Mouse (Mus musculus) layer of hippocampus, postnatal 10 days (tissue): ENCODE data around the gene Efcc1. TPM values are rescaled to one million over a fixed set of nuclear protein-coding genes. Genes with fewer than 3 reads are reported as not detected.
A peak's percentile ranks its signal among the peaks of the same experiment; 100 is the strongest.

ENCODE experiments used
- DNase-seq, 2 experiments: peaks; one replicate each; pipeline ENCODE4 v3.0.0; 2021; ENCODE audit warnings: low spot score in 2 of 2
- long read RNA-seq: library from polyadenylated mRNA; stranded (forward); transcript quantifications from one replicate; pipeline ENCODE4 v2.0.0, GENCODE M21; 2023
- total RNA-seq, 2 experiments: library from RNA; stranded (reverse); gene quantifications; 2 replicates each; pipeline ENCODE4 v1.2.3; 2021

The Efcc1 gene
- 1 to 10 TPM; 3.6 to 7.4 TPM for total RNA-seq
- long read RNA-seq, partial matches to known transcripts = 1 of 6 reads
- long read RNA-seq, other reads (novel, unspliced or antisense) = 1 of 6 reads

DNA sequence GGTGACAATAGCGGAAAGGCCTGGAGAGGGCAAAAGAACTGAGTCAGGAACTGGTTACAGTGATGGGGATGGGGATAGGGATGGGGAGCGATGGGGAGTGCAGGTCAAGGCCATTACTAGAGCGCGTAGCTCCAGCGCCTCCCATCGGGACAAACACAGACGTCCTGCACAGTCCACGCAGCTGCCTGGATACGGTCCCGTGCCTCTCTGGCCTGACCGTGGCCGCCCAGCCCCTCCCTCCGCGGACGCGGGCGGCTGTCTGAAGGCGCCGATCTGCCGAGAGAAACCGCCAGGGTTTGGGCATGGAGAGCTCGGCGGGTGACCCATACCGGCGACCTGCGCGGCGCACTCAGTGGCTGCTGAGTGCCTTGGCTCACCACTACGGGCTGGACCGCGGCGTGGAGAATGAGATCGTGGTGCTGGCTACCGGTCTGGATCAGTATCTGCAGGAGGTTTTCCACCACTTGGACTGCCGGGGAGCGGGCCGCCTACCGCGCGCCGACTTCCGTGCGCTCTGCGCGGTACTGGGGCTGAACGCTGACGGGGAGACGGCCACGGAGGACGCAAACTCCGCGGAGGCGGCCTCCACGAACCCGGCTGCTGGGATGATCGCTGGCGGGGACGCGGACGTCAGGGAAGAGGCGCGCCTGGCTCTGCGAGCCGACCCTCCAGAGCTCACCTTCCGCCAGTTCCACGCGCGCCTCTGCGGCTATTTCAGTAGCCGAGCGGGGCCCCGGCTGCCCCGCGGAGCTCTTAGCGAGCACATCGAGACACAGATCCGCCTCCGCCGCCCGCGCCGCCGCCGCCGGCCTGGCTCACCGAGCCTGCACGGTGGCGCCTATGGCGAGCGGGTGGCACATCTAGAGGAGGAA is at the start of gene Efcc1:
Efcc1 (plus strand) TSS at position 279 of the 872 bp plus-strand sequence.
- DNase-seq = peak; percentile 44 to 56

DNA sequence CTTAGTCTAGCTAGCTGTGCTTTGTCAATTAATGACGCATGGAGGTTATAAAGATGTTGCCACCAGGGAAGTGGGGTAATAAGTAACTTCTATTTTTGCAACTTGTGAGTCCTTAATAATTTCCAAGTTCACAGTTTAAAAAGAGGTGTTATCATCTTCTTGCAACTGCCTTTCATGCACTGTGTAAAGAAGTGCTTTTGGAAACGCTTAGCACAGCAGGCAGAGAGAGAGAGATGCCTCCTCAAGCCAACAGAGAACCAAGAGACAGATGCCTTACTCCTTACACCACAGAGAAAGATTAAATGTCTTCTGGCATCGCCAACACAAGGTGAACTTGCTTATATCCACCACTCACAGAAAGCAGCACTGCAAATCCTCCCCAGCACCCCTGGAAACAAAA is 34.7 kb upstream of the Efcc1 start:
- DNase-seq = no peak

DNA sequence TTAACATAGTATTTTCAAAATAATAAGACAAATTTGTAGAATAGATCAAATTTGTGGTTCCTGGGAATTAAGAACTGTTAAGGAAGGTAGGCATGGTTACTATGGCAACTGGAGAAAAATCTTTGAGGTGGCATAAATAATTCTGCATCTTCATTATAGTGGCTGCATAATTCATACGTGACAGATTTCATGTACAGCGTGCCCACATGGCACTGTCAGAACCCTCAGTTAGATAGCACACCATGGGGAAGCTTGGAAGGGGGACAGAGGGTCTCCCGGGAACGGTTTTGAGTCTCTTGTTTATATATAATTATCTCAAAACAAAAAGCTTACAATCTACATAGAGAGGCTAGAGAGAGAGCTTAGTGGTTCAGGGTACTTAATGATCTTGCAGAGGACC is 34.1 kb upstream of the Efcc1 start:
- no peak for DNase-seq

DNA sequence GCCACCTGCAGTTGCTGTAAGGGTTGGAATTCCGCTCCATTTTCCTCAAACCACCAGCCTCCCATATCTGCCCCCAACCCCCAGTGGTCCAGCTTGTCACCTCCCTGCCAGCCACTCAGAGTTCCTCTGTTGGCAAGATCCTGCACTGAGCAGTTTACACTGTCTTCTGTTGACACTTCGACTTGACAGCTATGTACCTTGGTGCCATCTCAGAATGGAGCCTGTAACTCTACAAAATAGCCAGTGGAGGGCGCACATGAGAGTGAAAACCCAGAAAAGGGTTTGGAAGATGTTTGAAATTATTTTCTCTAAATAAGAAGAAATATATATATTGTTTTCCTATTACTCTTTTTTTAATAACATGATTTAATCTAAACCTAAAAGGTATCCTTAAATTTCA is 24.4 kb upstream of the Efcc1 start:
- no peak for DNase-seq

DNA sequence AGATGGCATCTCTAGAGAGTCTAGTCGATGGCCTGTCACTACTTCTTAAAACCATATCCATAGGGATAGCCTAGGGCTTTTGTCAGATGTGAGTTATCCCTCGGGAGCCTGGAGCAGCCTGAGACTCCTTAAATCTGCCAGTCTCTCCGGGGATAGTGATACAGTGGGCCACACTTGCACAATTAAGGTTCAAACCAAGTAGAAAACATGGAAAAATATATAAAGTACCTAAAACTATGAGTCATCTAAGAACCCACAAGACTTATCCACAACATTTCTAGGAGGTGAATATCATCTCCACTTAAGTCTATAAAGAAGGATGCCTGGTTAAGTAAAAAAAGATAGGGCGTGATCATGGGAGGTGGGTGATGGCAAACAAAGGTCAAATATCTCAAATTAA is 18.4 kb upstream of the Efcc1 start:
- DNase-seq = no peak

DNA sequence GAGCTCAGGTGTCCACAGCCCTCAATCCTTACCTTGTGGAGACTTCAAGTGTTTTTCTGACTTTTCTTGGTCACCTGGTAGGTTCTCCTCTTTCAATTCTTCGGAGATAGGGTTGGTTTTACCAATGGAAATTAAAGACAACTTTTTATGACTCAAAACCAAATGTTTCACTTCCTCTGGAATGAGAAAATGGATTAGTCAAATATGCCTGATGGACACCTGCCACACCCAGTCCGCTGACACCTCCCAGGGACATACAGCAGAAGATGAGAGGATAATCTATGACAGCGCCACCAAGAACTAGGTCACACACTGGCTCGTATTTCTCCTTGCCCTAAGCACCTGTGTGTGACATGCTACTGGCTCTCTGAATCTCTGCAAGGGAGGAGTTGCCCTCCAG is 16.6 kb upstream of the Efcc1 start:
- no peak for DNase-seq

DNA sequence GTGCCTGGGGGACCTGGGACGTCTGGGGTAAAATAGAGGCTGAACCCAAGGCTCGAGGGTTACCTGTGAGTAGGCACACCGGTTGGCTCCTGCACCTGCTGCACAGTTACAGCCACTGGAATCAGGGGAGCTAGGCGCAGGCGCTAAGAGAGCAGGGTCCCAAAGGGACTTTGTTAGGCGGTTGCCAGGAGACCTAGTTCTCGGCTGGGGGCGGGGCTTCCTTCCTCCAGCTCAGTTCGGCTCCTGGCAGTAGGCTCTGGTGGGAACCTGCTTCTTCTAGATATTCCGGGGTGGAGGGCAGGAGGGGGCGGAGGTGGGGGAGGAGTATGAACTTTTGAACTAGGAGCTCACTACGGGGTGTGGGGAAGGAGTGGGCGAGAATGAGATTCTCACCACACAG is 8.0 kb upstream of the Efcc1 start:
- DNase-seq = peak; percentile 32 to 43

DNA sequence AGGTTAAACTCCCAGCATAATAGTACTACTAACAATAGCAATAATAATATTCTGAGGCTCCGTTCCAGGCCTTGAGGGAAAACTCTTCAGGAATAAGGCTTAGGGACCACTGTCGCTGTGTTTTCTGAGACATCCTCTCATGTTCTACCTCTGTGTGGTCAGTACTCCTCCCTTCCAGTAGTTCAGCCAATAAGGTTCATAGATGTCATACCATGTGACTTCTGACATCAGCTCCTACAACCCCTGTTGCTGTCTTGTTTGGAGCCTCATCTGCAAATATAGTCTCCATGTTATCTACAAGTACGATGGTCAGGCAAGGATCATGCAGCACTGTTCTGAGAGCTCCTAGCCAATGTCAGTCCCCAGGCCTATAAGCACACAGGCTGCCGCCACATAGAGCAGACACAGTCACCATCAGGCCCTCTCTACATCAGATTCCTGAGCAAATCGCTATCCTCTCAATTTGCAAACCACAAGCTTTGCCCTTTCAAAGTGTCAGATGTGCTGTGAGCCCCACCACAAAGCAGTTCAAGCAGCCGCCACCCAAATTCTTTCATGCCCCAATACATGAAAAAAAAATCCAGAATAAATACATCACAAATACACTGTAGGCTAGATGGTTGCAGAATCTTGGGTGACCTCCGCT is 5.3 kb upstream of the Efcc1 start:
- no peak for DNase-seq

DNA sequence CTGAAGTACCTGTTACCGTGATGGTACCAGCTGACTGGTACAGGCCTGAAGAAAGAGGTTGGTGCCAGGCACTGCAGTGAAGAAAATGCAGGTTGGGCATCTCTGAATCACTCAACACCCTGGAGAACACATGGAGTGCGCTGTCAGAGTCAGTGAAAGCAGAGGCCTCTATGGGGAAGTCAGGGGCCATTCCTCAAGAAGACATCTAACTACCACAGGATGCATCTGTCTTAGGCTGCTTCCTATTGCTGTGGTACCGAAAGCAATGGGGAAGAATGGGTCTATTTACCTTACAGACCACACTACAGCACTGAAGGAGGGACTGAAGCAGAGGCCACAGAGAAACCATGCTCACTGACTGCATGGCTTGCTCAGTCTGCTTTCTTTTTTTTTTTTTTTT is 2.6 kb upstream of the Efcc1 start:
- DNase-seq = no peak

DNA sequence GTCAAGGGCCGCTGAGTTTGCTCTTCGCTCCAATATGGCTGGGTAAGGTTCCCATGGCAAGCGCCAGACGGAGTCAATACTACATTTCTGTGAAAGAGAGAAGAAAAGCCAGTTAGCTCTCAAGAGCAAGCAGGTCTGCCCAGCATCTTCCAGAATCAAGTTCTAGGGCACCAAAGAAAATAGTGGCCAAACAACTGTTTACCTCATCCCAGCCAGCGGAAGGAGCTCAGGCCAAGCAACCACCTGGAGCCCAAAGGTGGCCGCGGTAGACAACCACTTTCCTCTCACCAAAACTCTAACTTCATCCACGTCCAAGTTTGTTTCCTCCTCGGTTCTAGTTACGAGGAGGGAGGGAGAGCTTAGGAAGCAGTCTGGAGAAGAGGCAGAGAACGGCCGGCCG is 528 bp upstream of the Efcc1 start:
- no peak for DNase-seq

DNA sequence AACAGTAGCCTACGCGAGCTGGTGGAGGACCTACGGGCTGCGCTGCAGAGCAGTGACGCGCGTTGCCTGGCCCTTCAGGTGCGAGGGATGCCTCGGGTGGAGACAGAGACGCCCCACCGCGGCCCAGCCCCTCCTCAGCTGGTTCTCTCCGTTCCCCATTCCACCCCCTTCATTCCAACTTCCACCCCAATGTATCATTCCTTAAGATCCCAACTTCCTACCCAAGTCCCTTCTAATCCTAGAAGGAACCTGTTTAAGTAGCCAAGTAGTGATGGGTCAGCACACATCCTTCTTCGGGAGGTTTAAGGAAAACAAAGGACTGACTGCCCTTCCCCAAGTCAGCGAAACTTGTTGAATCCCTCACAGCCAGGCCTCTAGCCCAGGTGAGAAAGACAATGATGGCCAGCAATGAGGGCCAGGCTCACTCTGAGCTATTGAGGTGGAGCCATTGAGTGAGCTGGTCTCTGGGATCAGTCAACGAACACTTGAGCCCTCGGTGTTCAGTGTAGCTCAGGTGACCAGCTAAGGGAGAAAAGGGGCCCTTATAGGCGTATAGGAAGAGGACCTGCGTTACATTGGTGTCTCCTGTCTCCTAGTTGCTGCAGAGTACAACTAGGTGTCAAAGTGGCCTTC is 910 bp downstream of the Efcc1 start:
- no peak for DNase-seq

DNA sequence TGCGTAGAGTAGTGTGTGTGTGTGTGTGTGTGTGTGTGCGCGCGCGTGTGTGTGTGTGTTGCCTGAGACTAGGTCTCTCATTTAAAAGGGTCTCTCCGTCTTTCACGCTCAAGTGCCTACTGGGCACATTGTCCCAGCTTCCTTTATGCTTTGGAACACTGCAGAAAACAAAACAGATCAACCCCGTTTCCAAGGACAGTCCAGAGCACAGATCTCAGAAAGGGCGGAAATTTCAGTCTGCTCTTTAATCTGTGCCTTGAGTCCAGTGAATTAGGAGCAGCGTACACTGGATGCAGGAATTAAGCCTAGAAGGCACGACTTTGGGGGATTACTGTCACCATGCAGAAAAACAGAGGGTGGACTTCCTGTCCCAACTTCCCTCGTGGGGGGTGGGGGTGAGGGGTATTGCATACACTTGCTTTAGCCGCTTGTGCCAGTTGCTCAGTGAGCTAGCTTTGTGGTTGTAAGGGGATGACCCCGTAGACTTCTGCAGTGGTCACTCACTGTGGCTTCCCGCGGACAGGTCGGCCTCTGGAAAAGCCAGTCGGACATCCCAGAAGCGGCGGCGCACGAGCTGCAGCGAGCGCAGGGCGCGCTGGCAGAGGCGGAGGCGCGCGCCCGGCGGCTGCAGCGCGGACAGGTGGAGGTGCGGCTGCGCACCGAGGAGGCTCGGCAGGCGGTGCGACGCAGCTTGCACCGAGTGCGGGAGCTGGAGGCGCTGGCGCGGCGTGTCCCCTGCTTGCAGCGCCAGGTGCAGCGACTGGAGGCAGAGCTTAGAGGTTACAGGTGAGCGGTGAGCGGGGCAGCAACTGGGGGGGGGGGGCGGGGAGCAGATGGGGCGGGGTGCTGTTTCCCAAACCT is 1.7 kb downstream of the Efcc1 start:
- DNase-seq = peak in 1 of 2 experiments; percentile 20

DNA sequence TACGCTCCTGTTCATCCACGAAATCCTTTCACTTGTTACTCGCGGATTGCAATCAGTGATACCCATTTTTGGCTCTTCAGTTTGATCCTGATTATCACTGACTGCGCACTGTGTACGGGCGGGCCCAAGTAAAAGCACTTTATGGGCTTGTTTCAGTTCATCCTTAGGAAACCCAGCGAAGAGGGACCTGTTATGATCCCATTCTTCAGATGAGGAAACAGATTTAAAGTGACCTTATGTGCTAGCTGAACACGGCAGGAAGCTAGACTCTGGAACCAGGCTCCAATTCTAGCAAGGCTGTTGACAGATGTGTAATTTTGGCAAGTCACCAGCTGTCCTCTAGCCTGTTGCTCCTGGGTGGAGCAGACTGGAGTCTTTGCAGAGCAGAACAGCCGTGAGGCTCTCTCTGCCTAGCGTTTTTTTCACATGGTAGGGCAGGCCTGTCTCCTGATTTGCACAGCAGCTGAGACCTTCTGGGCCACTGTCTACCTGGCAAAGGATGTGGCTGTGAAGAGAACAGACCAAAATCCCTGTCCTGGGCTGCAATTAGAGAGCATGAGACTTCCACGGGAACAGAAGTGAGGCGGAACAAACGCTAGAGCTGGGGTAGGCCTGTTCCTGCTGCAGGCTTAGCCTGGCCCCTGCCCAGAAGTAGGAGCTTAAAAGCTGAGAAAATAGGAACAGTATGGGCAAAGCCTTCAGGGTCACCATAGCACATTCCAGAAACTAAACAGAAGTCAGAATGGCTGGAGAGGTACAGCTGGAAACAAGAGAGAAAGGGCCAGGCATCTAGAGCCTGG is 2.7 kb downstream of the Efcc1 start:
- no peak for DNase-seq

DNA sequence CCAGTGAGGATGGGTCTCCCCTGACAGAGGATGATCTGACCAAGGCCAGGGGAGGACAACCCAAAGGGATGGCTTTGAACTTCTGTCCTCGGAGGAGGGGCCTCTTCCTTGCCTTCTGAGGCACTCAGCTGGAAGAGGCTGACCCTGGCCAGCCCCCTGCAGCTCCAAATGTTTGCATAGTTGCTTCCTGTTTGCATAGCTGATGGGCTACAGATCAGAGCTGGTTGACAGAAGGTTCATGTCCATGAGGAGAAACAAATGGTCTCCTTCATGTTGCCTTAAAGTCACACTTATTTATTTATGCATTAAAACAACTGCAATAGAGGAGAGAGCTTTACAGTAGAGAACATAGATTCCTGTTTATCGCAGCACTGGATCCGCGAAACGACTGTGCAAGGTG is 3.5 kb downstream of the Efcc1 start:
- DNase-seq = no peak

DNA sequence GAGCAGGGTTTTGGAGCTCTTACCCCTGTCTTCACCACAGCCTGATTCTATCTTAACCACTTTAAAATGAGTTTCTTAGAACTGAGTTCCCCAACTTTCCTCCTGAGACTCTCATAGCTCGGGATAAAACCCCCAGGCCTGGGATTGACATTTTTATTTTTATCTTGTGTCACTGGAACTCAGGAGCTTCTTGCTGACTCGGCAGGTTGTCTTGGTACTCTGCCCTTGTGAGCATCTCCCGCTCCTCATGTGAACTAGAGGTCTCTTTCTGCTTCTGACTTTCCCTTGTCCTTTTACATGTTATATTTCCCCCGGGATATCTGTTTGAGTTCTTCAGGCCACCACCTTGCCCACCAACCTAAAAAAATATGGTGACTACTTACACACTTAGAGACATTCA is 6.3 kb downstream of the Efcc1 start:
- no peak for DNase-seq

DNA sequence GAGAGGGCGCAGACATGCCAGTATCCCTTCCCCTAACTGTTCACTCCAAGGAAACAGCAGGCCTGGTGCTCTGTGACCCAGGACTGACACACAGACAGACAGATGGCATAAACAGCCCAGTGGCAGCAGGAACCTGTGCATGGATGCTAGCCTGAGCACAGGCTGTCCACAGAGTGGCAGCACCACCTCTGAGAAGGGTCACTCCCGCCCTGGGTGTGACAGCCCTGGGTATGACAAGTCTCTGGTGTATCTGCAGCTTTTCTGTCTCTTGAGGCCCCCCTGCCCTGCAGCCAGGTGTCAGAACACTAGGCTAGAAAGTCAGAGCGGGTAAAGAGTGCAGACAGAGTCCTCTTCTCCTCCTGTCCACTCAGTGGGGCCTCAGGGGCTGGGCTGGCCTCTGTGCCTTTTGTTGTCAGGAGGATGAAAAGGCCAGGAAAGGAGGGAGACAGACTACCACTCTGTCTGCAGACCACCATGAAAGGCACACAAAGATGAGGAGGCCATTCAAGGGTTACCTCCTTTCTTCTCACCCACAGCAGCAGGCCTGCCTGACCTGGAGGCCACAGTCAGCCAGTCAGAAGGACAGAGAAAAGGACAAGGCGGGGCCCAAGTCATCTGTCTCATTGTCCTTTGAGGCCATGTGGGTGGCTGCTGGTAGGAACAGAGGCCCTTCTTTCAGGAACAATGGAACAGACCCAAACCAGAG is 7.4 kb downstream of the Efcc1 start:
- no peak for DNase-seq

DNA sequence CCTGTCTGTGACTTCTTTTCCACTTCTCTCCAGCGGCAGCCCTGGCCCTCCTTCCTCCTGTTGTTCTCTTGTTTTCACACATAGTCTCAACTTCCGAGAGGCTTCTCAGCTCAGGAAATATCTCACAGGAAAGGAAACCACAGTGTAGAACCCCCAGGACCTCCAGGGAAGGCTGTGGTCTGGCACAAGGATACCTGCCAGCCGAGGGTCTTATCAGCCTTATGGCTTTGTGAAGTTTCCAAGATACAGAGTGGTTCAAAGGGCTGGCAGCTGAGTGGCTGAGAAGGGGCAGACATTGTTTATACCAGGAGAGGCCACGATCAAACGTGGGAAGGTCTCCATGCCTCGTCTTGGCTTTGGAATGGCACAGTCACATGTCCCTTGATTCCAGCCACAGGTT is 9.2 kb downstream of the Efcc1 start:
- DNase-seq = no peak

DNA sequence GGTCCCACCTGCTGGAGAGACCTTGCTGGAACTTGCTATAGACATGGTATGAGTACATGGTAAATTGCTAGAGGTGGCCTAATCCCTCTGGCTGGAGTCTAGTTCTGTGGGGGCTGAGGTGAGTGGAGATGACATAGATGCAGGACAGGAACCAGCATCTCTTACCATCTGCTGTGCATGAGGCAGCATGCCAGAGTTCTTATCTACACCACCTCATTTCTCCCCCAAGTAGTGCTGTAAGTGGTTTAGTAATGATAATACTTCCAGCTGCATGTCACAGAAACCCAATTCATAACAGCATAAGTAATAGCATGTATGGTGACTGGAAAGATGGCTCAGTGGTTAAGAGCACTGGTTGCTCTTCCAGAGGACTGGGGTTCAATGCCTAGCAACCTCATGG is 9.8 kb downstream of the Efcc1 start:
- DNase-seq = no peak

DNA sequence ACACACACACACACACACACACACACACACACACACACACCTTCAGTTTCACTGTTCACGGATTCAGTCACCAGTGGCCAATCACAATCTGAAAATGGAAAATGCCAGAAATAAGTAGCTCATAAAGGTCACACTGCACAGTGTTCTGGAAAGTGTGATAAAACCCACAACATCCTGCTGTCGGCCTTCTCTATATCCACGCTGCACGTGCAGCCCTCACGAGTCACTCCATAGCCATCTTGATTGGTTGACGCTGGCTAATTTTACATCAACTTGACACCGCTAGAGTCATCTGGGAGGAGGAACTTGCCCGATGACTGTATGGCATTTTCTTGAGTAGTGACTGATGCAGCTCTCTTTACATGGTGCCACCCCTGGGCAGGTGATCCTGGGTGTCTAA is 11.3 kb downstream of the Efcc1 start:
- no peak for DNase-seq

DNA sequence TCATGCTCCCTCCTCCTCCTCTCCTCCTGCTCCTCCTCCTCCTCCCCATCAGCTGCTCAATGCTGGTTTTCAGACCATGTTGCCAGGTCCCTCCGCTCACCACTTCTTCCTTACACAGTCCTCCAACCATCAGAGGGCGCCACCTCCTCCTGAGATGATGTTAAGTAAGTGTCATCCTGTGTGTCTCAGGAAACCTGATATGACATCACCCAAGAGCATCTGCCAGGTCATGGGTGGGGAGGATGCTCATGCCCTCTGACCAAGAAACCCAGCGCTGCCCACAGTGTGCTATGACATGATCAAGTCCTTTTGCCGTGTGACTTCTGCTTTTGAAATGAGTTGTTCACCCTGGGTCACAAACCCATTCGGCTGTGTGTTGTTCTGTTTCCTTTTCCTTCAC is 12.1 kb downstream of the Efcc1 start:
- peak; percentile 23 to 27 for DNase-seq
